Mouse (Mus musculus) neural tube, embryonic 11.5 days (tissue): Measurements from ENCODE around the gene Gm1604a. TPM values are rescaled to one million over a fixed set of nuclear protein-coding genes. Genes with fewer than 3 reads are reported as not detected.
"Not testable (repeated sequence)": the region's sequence is repeated elsewhere in the genome, so short reads cannot be mapped to it uniquely, and the experiment has no call there.

ENCODE experiments used
- ATAC-seq: fragments of 200-750 bp; cut with Nextera tagmentation; 2 replicates; pipeline ENCODE4 v1.8.0; 2017; ENCODE audit warnings: moderate number of reproducible peaks, mild to moderate bottlenecking, moderate TSS enrichment, moderate library complexity; ENCODE audit not compliant: insufficient read depth, low FRiP score, low TSS enrichment
- DNase-seq: peaks from one replicate; pipeline ENCODE4 v3.0.0-alpha.2; 2015; ENCODE audit warnings: low spot score
- H3K27ac ChIP-seq: fragments of 300-500 bp; sonication (generic); 2 replicates; pipeline ENCODE4 v1.5.1; 2014; ENCODE audit warnings: low read depth, mild to moderate bottlenecking, low read length
- H3K27me3 ChIP-seq: fragments of 300-500 bp; sonication (generic); 2 replicates; pipeline ENCODE4 v1.6.1; 2014; ENCODE audit warnings: mild to moderate bottlenecking, low read length, mixed read lengths; ENCODE audit not compliant: control insufficient read depth, insufficient read depth
- H3K36me3 ChIP-seq: fragments of 300-500 bp; sonication (generic); 2 replicates; pipeline ENCODE4 v1.6.1; 2014; ENCODE audit warnings: mild to moderate bottlenecking, low read length, moderate library complexity, mixed read lengths; ENCODE audit not compliant: control insufficient read depth, insufficient read depth
- H3K4me1 ChIP-seq: fragments of 300-500 bp; sonication (generic); 2 replicates; pipeline ENCODE4 v1.6.1; 2014; ENCODE audit warnings: low read length, mixed read lengths; ENCODE audit not compliant: control insufficient read depth, insufficient read depth
- H3K4me2 ChIP-seq: fragments of 300-500 bp; sonication (generic); 2 replicates; pipeline ENCODE4 v1.6.1; 2014; ENCODE audit warnings: low read depth, mild to moderate bottlenecking, moderate library complexity
- H3K4me3 ChIP-seq: fragments of 300-500 bp; sonication (generic); 2 replicates; pipeline ENCODE4 v1.5.1; 2014; ENCODE audit warnings: low read depth, low read length
- H3K9ac ChIP-seq: fragments of 300-500 bp; sonication (generic); 2 replicates; pipeline ENCODE4 v1.6.1; 2014; ENCODE audit warnings: mild to moderate bottlenecking, low read length
- H3K9me3 ChIP-seq: fragments of 300-500 bp; sonication (generic); 2 replicates; pipeline ENCODE4 v1.6.1; 2016; ENCODE audit warnings: low read length; ENCODE audit not compliant: control insufficient read depth
- WGBS: fragments of 180-500 bp; shearing (Covaris S2); extraction: QIAGEN DNeasy Blood & Tissue Kit; methylation state at CpG from one replicate; pipeline ENCODE4 v1.1.7; 2014; 5-methylcytosine and 5-hydroxymethylcytosine counted together
- polyA plus RNA-seq: library from polyadenylated mRNA; unstranded; fragments of >200 nt; fragmentation: Nextera tagmentation; extraction: Ambion mirVana; gene quantifications from 2 replicates; pipeline ENCODE4 v1.2.1, GENCODE M21; 2014

Gm1604a gene
- polyA plus RNA-seq, 1 experiment from 2014 or later = not detected

DNA sequence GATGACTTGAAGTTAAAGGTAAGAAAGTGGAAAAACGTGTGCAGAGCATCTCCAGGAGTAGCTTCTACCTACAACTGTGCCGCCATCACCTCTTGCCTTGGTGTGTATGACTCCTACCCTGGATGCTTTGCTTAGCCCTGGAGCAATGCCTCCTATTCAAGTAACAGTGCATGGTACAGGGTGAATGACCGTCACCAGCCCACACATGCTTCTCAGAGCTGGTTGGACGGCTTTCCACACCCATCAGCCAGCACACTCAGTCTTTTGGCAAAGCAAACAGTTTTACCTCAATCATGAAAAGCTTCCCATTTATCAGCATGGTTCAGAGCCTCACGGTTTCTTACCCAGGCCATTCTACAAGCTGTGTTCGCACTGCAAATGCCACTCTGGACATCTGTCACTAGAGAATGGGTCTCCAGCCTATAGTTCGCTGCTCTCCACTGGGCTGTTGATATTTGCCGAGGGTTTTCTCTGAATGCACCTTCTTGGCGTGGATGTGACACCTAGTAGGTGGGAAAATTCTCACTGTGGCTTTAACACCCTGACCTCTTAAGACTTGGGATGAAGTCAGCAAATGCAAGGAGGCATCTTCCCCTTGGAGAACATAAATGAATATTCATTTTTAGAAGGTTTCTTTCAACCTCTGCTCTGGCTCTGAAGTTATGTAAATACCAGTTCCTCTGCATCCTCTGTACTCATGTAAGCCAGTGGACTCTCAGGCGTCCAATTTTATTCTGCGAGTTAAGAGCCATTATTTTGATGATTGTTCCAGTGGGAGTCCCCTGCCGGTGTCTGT is 23.4 kb upstream of the Gm1604a start:
- H3K9me3 ChIP-seq, H3K4me2 ChIP-seq, ATAC-seq, H3K4me3 ChIP-seq, DNase-seq, H3K9ac ChIP-seq, H3K4me1 ChIP-seq, H3K27me3 ChIP-seq, H3K27ac ChIP-seq, H3K36me3 ChIP-seq: not testable (repeated sequence)
- 73% methylated on average over 7 of the region's 12 CpGs for WGBS

- not testable (repeated sequence) for ATAC-seq, H3K4me1 ChIP-seq, H3K4me2 ChIP-seq, H3K27ac ChIP-seq, H3K27me3 ChIP-seq, H3K4me3 ChIP-seq, H3K36me3 ChIP-seq, DNase-seq, H3K9ac ChIP-seq, H3K9me3 ChIP-seq
- WGBS = no CpG with 5 or more reads among the region's 3 CpGs
Observed at GRCm38 (mm10) chr17:7003392-7003791, 22.0 kb upstream of the Gm1604a start.

DNA sequence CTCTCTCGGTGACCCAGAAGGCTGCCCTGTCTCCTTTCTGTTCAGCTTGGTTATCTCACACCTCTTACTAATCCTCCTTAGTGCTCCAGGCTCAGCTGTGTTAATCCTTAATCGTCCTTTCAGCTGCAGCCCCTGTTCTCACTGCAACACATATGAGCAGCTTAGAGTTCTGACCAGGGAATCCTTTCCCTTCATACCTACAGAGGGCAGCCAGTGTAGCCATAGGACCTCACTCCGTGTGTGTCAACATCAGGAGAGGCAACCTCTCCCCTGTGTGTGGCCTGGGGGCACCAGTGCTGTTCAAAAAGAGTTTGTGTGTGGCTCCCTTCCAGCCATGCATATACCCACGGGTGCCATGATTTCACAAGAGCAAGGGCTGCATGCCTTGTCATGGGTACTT is 19.7 kb upstream of the Gm1604a start:
- not testable (repeated sequence) for H3K27ac ChIP-seq, H3K27me3 ChIP-seq, H3K36me3 ChIP-seq, H3K9me3 ChIP-seq, H3K4me1 ChIP-seq, ATAC-seq, H3K4me2 ChIP-seq, H3K9ac ChIP-seq, H3K4me3 ChIP-seq, DNase-seq
- 73% methylated on average over 3 of the region's 4 CpGs for WGBS

- H3K4me2 ChIP-seq, H3K9ac ChIP-seq, H3K4me1 ChIP-seq, H3K27me3 ChIP-seq, H3K27ac ChIP-seq, DNase-seq, ATAC-seq, H3K4me3 ChIP-seq, H3K36me3 ChIP-seq, H3K9me3 ChIP-seq: not testable (repeated sequence)
Observed at GRCm38 (mm10) chr17:7008885-7009284, 16.5 kb upstream of the Gm1604a start.

DNA sequence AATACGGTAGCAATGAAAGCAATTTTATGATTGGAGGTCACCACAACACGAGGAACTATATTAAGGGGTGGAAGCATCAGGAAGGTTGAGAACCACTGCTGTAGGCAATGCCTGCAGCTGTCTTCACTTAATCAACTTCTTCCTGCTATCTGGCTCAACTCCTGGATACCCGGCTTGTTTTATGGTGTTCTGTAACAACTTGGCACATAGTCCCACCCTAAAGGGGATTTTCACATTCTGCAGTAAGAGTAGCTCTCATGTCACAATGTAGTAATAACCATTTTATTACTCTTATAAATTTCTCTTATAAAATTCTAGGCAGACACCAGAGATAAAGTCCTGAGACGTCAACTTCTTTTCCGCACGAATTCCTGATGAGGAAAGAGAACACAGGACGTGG is 15.9 kb upstream of the Gm1604a start:
- not testable (repeated sequence) for ATAC-seq, DNase-seq

DNA sequence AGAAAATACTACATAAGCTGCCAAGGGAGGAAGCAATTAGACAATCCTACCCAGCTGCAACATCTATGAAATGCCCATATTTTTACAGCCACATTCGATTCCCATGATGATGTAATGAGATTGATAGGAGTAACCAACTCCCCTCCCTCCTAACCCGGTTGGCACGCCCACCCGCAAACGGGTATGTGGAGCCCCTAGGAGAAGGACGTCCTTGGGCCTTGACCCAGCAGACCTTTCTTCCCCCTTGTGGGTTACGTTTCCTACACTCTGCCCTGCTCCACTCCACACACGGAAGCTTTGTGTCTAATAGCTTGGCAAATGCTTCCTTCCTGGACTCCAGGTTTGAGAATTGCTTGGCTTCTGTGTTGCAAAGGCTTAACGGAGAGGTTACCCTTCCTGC is 15.5 kb upstream of the Gm1604a start:
- ATAC-seq, H3K27ac ChIP-seq, H3K27me3 ChIP-seq, H3K36me3 ChIP-seq, H3K4me3 ChIP-seq, H3K9me3 ChIP-seq, H3K4me1 ChIP-seq, H3K9ac ChIP-seq, H3K4me2 ChIP-seq, DNase-seq: not testable (repeated sequence)
- WGBS = 86% methylated on average over 4 of the region's 9 CpGs

More for the DNA sequence above, 15.9 kb upstream of the Gm1604a start:
- H3K4me1 ChIP-seq, H3K9me3 ChIP-seq, H3K4me2 ChIP-seq, H3K27ac ChIP-seq, H3K36me3 ChIP-seq, H3K27me3 ChIP-seq, H3K9ac ChIP-seq, H3K4me3 ChIP-seq: not testable (repeated sequence)
- WGBS = no CpG with 5 or more reads among the region's 7 CpGs

DNA sequence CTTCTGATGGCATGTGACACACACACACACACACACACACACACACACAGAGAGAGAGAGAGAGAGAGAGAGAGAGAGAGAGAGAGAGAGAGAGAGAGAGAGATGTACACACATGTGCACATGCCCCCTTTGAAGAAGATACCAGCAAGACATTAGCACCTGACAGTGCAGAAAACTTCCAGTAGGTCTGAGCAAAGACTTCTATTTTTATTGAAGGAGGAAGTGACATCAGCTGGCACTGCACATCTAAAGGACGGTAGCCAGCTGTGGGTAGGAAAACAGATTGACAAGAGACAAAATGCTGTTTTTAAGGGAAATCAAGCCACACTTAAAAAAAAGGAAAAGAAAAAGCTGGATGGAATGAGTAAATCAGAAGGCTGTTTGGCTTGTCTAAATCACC is 11.2 kb upstream of the Gm1604a start:
- not testable (repeated sequence) for H3K36me3 ChIP-seq, ATAC-seq, H3K4me1 ChIP-seq, H3K4me3 ChIP-seq, H3K27ac ChIP-seq, H3K4me2 ChIP-seq, H3K27me3 ChIP-seq, H3K9me3 ChIP-seq, H3K9ac ChIP-seq, DNase-seq
- WGBS = no CpG with 5 or more reads among the region's 1 CpGs

DNA sequence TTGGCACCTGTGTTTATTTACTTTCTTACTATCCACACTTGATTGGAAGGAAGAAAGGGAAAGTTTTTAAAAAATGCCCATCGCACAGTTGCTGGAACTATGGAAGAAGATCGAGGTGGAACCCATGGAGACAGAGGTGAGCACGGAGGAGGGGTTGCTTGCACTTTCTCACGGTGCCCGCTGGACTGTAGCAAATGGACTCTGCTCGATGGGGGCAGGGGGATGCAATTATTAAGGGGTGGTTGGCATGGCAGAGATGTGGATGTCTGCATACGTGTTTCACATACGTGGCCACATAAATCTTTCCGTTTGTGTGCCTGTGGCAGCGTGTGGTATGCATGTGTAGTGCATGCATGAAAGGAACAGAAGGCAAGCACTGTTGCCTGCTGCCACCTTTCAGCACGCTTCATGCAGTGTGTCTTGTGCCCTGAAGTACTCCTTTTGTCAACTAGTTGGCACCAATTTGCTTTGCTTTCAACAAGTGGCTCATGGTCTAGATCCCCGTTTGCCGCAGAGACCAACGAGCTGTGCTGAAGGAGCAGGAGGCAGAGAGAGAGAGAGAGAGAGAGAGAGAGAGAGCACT is 487 bp downstream of the Gm1604a start:
- H3K4me2 ChIP-seq, DNase-seq, H3K4me1 ChIP-seq, H3K9ac ChIP-seq, H3K9me3 ChIP-seq, H3K27ac ChIP-seq, H3K27me3 ChIP-seq, H3K4me3 ChIP-seq, ATAC-seq, H3K36me3 ChIP-seq: not testable (repeated sequence)
- 79% methylated on average over 3 of the region's 14 CpGs for WGBS

DNA sequence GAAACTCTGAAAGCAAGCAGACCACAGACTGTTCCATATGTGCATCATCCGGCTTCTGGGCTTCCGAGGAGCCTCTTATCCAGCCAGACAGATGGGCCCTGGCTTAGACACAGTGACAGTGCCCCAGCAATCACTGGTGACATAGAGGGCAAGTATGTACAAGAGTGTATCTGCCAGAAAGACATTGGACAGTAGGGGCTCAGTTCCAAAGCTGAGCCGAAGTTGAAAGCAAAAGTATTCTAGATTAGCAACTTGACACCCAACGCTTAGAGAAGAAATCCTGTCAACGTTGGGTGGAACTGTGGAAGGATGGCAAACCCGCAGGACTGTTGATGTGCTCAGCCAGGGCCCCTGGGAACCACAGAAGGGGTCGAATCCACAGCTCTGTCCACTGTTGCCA is 4.8 kb downstream of the Gm1604a start:
- H3K36me3 ChIP-seq, H3K27me3 ChIP-seq, H3K9ac ChIP-seq, H3K4me2 ChIP-seq, H3K9me3 ChIP-seq, H3K4me1 ChIP-seq, H3K4me3 ChIP-seq, H3K27ac ChIP-seq, ATAC-seq, DNase-seq: not testable (repeated sequence)
- WGBS = 87% methylated on average over 4 of the region's 7 CpGs
